Mouse (Mus musculus) common myeloid progenitor, adult 5-6 weeks (primary cell): ENCODE measurements around the gene Ndufs3. TPM values are rescaled to one million over a fixed set of nuclear protein-coding genes. Genes with fewer than 3 reads are reported as not detected.
"Not testable (repeated sequence)": the region's sequence is repeated elsewhere in the genome, so short reads cannot be mapped to it uniquely, and the experiment has no call there.

Source experiments
- ATAC-seq: replicated peaks from 2 replicates; pipeline ENCODE4 v1.8.0; 2016; ENCODE audit warnings: low read depth, mild to moderate bottlenecking, moderate TSS enrichment, inconsistent platforms; ENCODE audit not compliant: poor library complexity, severe bottlenecking
- total RNA-seq: library from RNA; stranded (forward); fragments of 200-1000, 187-1606 nt; gene quantifications from 2 replicates; pipeline ENCODE4 v1.2.3, GENCODE M21; 2017

Ndufs3 gene
- total RNA-seq, 1 experiment from 2014 or later = 102 TPM

- no peak for ATAC-seq
These were observed 7.0 kb upstream of the Ndufs3 start for GRCm38 (mm10) chr2:90911668-90912067.

GRCm38 (mm10) chr2:90910861-90911260 lies 6.2 kb upstream of the Ndufs3 start:
- ATAC-seq = no peak

GRCm38 (mm10) chr2:90906721-90907120 lies 2.1 kb upstream of the Ndufs3 start:
- ATAC-seq = no peak

GRCm38 (mm10) chr2:90904856-90905224 lies 213 bp upstream of the Ndufs3 start:
- ATAC-seq = peak; percentile 16; the same call in 1 of the 2 replicates

GRCm38 (mm10) chr2:90903398-90903797 lies 1.2 kb downstream of the Ndufs3 start:
- peak; percentile 57 for ATAC-seq

- ATAC-seq = not testable (repeated sequence)
These were observed 10.3 kb downstream of the Ndufs3 start for GRCm38 (mm10) chr2:90894299-90894677.

GRCm38 (mm10) chr2:90893673-90894298 lies 10.8 kb downstream of the Ndufs3 start:
- no peak for ATAC-seq

GRCm38 (mm10) chr2:90889550-90890548 lies 14.8 kb downstream of the Ndufs3 start:
- ATAC-seq = peak; percentile 22

- ATAC-seq = no peak
These were observed 17.0 kb downstream of the Ndufs3 start for GRCm38 (mm10) chr2:90887627-90888026.

GRCm38 (mm10) chr2:90886436-90886835 lies 18.2 kb downstream of the Ndufs3 start:
- no peak for ATAC-seq

GRCm38 (mm10) chr2:90885218-90886041 lies 19.2 kb downstream of the Ndufs3 start, which contains the start of gene C1qtnf4:
Gene C1qtnf4, plus strand, starts transcription at chr2:90885860.
- peak; percentile 27; the same call in 1 of the 2 replicates for ATAC-seq

GRCm38 (mm10) chr2:90881824-90882223 lies 22.8 kb downstream of the Ndufs3 start:
- ATAC-seq = no peak

GRCm38 (mm10) chr2:90880144-90880785 lies 24.4 kb downstream of the Ndufs3 start:
- ATAC-seq = no peak

- ATAC-seq = no peak
These were observed 25.2 kb downstream of the Ndufs3 start for GRCm38 (mm10) chr2:90879419-90879818.

- ATAC-seq = no peak
These were observed 26.9 kb downstream of the Ndufs3 start for GRCm38 (mm10) chr2:90877584-90878259.

GRCm38 (mm10) chr2:90875239-90875638 lies 29.4 kb downstream of the Ndufs3 start:
- no peak for ATAC-seq

- no peak for ATAC-seq
These were observed 30.6 kb downstream of the Ndufs3 start for GRCm38 (mm10) chr2:90874025-90874424.

GRCm38 (mm10) chr2:90871180-90871961 lies 33.3 kb downstream of the Ndufs3 start:
- ATAC-seq = no peak
